Mouse (Mus musculus): ENCODE results near the gene Map7d3.

DNA sequence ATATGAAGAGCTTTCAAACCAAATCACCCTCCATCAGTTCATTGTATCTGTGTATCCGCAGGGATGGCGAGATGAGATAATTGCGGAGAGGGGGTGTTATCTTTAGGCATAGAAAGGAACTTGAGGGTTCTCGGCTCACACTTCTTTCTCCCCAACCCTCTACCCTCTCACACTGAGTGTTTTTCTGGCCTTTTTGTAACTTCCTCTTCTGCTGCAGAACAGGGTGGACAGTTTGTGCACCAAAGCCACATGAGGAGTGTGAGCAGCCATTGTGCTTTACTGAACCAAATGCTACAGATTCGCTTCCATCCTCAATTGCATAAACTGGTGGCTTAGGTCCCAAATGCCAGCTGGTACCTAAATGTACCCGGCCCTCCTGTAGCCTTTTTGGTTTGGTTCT lies 13.7 kb upstream of the Map7d3 start:
- TF ChIP-seq CTCF (IDR thresholded peaks at IDR 0.05; ENCODE audit: control insufficient read depth, insufficient read depth, low read length) (no peak), POLR2A (IDR thresholded peaks at IDR 0.05; ENCODE audit: borderline replicate concordance, control insufficient read depth, low read depth, low read length) (no peak)
